Mouse (Mus musculus) lung, adult 2 months (tissue): Measurements from ENCODE around the gene Dvl3. TPM values are rescaled to one million over a fixed set of nuclear protein-coding genes. Genes with fewer than 3 reads are reported as not detected.

Experiments
- DNase-seq: peaks from one replicate; pipeline ENCODE4 v3.0.0; 2022
- H3K4me1 ChIP-seq: fragments of 200-500 bp; 2 replicates; pipeline ENCODE4 v1.6.1; 2011; ENCODE audit warnings: low read length; ENCODE audit not compliant: control insufficient read depth, insufficient read depth
- H3K4me3 ChIP-seq: fragments of 200-500 bp; replicated peaks from 2 replicates; pipeline ENCODE3; 2011; ENCODE audit warnings: low read depth, mild to moderate bottlenecking, control low read depth, low read length; ENCODE audit errors: extremely low read depth
- CTCF ChIP-seq: fragments of 200-500 bp; IDR thresholded peaks from 2 replicates; pipeline ENCODE4 v1.5.1; 2011; ENCODE audit warnings: mild to moderate bottlenecking, low read length, control low read depth; ENCODE audit not compliant: insufficient read depth
- POLR2A ChIP-seq: fragments of 200-500 bp; IDR thresholded peaks from 2 replicates; pipeline ENCODE4 v1.6.1; 2011; ENCODE audit warnings: low read depth, mild to moderate bottlenecking, control low read depth, low read length, borderline replicate concordance; ENCODE audit errors: extremely low read depth
- WGBS: fragments of 180-500 bp; shearing (Covaris S2); methylation state at CpG from one replicate; pipeline ENCODE4 v1.1.7; 2018; 5-methylcytosine and 5-hydroxymethylcytosine counted together
- polyA plus RNA-seq: library from polyadenylated mRNA; depleted of rRNA; stranded (reverse); fragments of >200 nt; gene quantifications from 2 replicates; pipeline ENCODE4 v1.2.3, GENCODE M21; 2012; rRNA removed

Gene Dvl3
- polyA plus RNA-seq, 1 experiment = 44.0 TPM

DNA sequence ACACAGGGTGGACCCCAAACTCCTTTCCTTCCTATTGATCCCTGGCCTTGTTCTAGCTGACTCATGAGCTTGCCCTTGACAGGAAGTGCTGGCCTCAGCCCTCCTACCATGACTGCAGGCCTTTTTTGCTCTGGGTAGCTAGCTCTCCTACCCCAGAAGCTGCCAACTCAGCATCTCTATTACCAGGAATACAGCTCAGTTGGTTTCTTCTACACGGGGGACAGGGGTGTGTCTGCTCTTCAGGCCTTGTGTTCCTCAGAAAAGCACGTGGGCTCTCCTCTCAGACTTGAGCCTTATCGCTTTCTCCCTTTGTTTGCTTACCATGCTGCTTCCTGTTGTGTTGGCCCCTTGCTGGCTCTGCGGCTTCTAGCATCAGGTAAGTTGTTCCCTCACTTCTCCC is 23.7 kb downstream of the Dvl3 start:
- no peak for DNase-seq
- WGBS = 50% methylated on average over 4 of the region's 4 CpGs
- no peak for TF ChIP-seq POLR2A
- TF ChIP-seq CTCF = no peak
- H3K4me3 ChIP-seq = no peak overlapping the region
- H3K4me1 ChIP-seq = peaks cover 10% of the 10 kb centered on the region

DNA sequence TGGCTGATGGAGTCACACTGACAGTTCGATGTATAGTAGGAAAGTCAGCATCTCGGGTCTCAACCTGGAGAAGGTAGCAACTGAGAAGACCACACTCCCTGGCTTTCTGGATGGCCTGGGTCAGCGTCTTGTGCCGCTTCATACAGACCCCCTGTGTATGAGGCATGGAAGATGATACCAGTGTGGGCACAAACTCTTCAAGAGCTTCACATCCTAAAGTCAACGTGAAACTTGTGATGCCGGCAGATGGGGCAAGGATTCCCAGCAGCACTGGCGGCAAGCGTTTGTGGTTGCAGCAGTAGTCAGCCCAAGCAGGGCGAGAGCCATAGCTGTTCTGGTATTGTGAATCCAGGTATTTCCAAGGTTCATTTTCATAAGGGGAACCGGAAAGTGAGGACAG is 28.9 kb downstream of the Dvl3 start:
- WGBS = 88% methylated on average over 10 of the region's 10 CpGs
- no peak for TF ChIP-seq POLR2A
- DNase-seq = no peak
- Histone ChIP-seq H3K4me3 (no peak overlapping the region), H3K4me1 (peaks cover 4% of the 10 kb centered on the region)

DNA sequence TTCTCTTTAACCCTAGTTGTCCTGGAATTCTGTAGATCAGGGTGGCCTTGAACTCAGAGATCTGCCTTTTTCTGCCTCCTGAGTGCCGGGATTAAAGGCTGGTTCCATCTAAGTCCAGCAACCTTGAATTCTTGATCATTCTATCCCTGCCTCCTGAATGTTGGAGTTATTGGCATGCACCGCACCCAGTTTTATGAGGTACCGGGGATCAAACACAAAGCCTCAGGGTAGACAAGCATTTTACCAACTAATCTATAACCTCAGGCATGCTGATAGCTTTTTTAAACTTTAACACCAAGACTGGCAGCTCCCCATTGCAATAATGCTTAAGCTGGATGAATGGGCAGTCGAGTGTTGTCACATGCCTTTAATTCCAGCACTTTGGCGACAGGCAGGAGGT is 30.6 kb downstream of the Dvl3 start:
- TF ChIP-seq POLR2A (no peak), CTCF (no peak)
- Histone ChIP-seq H3K4me1 (peaks cover 4% of the 10 kb centered on the region), H3K4me3 (no peak overlapping the region)
- peak; percentile 22 for DNase-seq
- 42% methylated on average over 5 of the region's 5 CpGs for WGBS

DNA sequence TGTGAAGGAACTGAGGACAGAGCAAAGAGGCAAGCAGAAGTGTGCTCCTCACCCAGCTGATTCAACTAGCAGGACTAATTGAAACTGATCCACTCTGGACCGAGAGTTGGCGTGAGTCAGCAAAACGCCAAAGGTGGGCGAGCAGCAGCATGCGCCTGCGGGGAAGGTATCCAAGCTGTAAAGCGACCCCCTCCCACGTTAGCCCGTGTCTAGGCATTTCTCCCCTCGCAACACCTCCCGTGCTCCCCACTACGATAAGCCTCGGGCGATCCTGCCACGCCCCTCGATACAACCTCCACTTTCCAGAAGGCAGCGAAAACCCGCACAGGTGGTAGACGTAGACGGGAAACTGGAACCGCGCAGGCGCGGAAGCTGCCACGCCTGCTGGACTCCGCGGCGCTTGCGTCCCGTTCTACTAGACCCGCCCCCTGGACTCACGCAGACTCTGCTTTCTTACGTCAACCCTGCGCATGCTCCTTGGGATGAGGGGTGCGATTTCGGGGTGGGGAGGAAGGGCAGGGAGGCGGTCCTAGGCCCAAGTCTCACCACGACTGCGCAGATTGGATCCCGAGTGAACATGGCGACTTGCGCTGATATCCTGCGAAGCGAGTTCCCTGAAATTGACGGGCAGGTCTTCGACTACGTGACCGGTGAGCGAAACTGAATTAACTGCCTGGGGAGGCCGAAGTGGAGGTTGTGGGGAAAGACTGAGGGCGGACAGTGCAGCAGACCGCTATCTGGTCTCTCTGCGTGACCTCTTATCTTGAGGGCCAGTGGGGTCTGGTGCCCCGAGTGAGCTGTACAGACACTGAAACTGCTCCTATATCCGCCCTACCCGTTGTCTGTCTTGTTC is 31.5 kb downstream of the Dvl3 start, which contains the start of gene Abcf3:
Abcf3 (plus strand) TSS at position 482 of the 853 bp plus-strand sequence.
- WGBS = under 1% methylated on average over 56 of the region's 56 CpGs
- TF ChIP-seq POLR2A (peak; percentile 95; the same call in 1 of the 2 replicates), CTCF (no peak)
- peak within 1 kb of the TSS; percentile 93 for H3K4me3 ChIP-seq

DNA sequence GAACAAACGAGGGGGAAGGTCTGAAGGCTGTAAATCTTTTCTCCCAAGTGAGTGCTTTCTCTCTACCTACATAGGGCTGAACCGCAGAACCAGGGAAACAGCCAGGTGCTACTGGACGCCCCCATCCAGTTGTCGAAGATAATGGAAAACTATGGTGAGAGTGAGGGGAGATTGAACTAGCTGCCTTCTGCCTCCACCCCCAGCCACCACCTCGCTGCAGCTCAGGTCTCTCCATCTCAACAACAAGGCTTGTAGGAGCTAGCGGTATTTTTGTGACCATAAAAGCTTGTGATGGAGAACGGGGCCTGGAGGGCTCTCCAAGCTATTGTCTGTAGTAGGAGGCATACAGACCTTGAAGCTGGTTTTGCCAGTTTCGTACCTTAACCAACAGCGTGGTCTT is 32.4 kb downstream of the Dvl3 start:
- no peak for DNase-seq
- WGBS = 42% methylated on average over 9 of the region's 9 CpGs
- TF ChIP-seq POLR2A (no peak), CTCF (no peak)
- peaks cover 4% of the 10 kb centered on the region for H3K4me1 ChIP-seq
- peak overlapping the region; percentile 93 for H3K4me3 ChIP-seq

More for the DNA sequence above, 31.5 kb downstream of the Dvl3 start, which contains the start of gene Abcf3:
- H3K4me1 ChIP-seq = peaks cover 4% of the 10 kb centered on the region
- DNase-seq = peak; percentile 95

DNA sequence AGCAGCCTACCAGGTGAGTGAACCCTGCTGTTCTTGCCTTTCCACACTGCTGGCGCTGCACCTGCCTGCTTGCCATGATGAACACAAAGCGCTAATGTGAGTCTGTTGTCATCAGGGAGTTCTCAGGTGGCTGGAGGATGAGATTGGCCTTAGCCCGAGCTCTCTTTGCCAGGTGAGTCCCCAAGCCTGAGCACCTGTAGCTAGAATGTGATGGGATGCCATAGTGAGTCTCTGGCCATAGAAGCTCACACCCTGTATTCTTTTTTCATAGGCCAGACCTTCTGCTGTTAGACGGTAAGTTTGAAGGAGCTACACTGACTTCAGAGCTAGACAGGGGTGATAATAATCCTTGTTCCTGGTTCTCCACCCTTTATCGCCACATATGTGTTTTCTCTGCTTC is 34.9 kb downstream of the Dvl3 start:
- TF ChIP-seq CTCF (no peak), POLR2A (no peak)
- Histone ChIP-seq H3K4me1 (peaks cover 4% of the 10 kb centered on the region), H3K4me3 (no peak overlapping the region)
- no peak for DNase-seq
- WGBS = 97% methylated on average over 5 of the region's 5 CpGs

DNA sequence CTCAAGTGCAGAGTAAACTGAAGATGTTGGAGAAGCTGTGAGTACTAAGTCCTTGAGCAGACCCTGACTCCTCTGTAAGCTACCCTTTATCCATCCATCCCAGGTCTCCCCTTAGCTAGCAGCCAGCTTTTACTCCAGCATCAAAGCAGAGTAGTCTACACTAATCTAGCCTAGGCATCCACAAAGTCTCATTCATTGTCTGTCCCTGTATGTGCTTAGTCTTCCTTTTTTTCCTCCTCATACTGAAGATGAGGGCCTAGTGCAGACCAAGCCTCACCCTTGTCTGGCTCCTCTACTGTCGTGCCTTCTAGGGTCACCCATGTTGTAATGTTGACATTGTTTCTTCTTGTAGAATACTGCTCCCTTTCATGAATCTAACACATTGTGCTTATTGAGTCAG is 35.8 kb downstream of the Dvl3 start:
- TF ChIP-seq CTCF (no peak), POLR2A (no peak)
- DNase-seq = no peak
- no peak overlapping the region for H3K4me3 ChIP-seq
- 84% methylated on average over 1 of the region's 1 CpGs for WGBS
- H3K4me1 ChIP-seq = peaks cover 4% of the 10 kb centered on the region

DNA sequence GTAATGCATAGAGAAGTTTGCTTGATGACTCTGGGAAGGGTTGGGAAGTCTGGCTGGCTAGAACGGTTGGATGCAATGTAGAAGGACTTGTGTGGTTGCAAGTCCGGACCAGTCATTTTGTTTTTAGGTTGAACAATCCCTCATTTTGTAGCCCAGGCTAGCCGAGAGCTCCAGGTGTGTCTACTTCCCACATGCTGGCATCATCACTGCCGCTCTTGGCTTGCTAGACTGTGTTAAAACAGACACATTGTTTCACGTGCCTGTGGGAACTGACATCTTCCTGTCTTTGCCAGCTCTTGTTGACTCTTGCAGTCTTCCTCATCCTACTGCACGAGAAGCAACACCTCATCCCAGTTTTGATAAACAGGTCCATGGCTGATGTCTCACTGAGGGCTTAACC is 38.2 kb downstream of the Dvl3 start:
- DNase-seq = no peak
- TF ChIP-seq CTCF = no peak
- no peak for TF ChIP-seq POLR2A
- H3K4me1 ChIP-seq = no peaks in the 10 kb centered on the region
- H3K4me3 ChIP-seq = no peak overlapping the region
- 81% methylated on average over 6 of the region's 6 CpGs for WGBS

DNA sequence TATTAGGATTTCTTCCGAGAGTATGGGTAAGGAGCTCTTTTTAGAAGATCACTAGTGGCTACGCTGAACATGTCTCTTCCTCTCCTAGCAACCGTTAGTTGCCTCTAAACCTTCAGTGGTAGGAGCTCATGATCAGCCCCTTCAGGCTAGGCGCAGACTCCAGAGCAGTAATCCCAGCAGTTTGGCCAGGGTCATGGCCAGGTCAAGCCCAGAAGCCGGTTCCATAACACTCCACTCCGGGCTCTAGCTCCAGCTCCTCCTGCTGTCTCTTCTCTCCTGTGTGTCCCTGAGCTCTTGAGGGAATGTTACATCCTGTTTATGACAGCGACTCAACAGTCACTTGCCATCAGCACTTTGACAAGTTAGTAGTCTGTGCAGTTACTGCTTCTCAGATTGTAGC is 40.6 kb downstream of the Dvl3 start:
- Histone ChIP-seq H3K4me3 (no peak overlapping the region), H3K4me1 (no peaks in the 10 kb centered on the region)
- no peak for TF ChIP-seq POLR2A
- no peak for TF ChIP-seq CTCF
- WGBS = 75% methylated on average over 7 of the region's 7 CpGs
- no peak for DNase-seq

DNA sequence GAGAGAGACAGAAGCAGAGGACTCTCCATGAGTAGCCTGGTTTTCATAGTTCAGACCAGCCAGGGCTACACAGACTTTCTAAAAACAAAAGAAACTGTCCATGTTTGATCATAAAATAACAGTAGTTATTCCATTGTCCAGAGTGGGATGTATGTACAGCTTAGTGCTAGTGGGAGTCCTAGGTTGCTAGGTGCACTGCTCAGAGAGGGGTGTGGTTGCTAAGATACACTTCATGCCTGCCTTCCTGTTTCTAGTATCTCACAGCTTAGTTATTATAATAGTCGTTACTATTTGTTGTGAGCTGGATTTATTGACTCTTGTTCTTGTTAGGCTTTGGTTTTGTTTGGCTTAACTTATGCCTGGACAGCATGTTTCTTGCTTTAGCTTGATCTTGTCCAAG is 48.3 kb downstream of the Dvl3 start:
- Histone ChIP-seq H3K4me3 (no peak overlapping the region), H3K4me1 (no peaks in the 10 kb centered on the region)
- no peak for DNase-seq
- 25% methylated on average over 1 of the region's 1 CpGs for WGBS
- TF ChIP-seq CTCF = no peak
- no peak for TF ChIP-seq POLR2A

Other genes starting within 250 kb of the Dvl3 start
- 30.5 and 41.4 TPM in 2 replicates for gene Parl, start 214.6 kb upstream of the Dvl3 start, polyA plus RNA-seq
- gene Cyp2ab1, start 191.6 kb upstream of the Dvl3 start, polyA plus RNA-seq = 3.5 and 4.4 TPM in 2 replicates
- gene Abcc5, start 90.6 kb upstream of the Dvl3 start, polyA plus RNA-seq = 108 and 148 TPM in 2 replicates
- gene Eif2b5, start 18.2 kb upstream of the Dvl3 start, polyA plus RNA-seq = 20.9 and 24.7 TPM in 2 replicates
- gene Ap2m1, start 18.5 kb downstream of the Dvl3 start, polyA plus RNA-seq = 339 and 440 TPM in 2 replicates
- 32.0 and 50.5 TPM in 2 replicates for gene Abcf3, start 31.6 kb downstream of the Dvl3 start, polyA plus RNA-seq
- 0.10 and 0.34 TPM in 2 replicates for gene Vwa5b2, start 72.5 kb downstream of the Dvl3 start, polyA plus RNA-seq
- gene Eef1akmt4, start 94.6 kb downstream of the Dvl3 start, polyA plus RNA-seq = 7.6 and 8.3 TPM in 2 replicates
- gene Gm49333, start 94.6 kb downstream of the Dvl3 start, polyA plus RNA-seq = 0.17 TPM in 1 of 2 replicates, not detected in the other
- gene Alg3, start 94.8 kb downstream of the Dvl3 start, polyA plus RNA-seq = 18.0 and 23.7 TPM in 2 replicates
- 3.4 and 4.0 TPM in 2 replicates for gene Camk2n2, start 104.3 kb downstream of the Dvl3 start, polyA plus RNA-seq
- gene Ece2, start 112.8 kb downstream of the Dvl3 start, polyA plus RNA-seq = 0.37 and 0.64 TPM in 2 replicates
- 56.0 and 90.0 TPM in 2 replicates for gene Psmd2, start 134.7 kb downstream of the Dvl3 start, polyA plus RNA-seq
- gene Eif4g1, start 151.3 kb downstream of the Dvl3 start, polyA plus RNA-seq = 341 and 342 TPM in 2 replicates
- gene Fam131a, start 176.3 kb downstream of the Dvl3 start, polyA plus RNA-seq = 17.3 and 19.2 TPM in 2 replicates
- 8.3 and 12.0 TPM in 2 replicates for gene Polr2h, start 200.7 kb downstream of the Dvl3 start, polyA plus RNA-seq
- gene Clcn2, start 200.8 kb downstream of the Dvl3 start, polyA plus RNA-seq = 8.1 and 9.5 TPM in 2 replicates
- 4.4 and 5.8 TPM in 2 replicates for gene Chrd, start 216.1 kb downstream of the Dvl3 start, polyA plus RNA-seq
- gene Thpo, start 217.5 kb downstream of the Dvl3 start, polyA plus RNA-seq = 1.1 and 1.6 TPM in 2 replicates